Mouse (Mus musculus) lung, embryonic 15.5 days (tissue): ENCODE measurements around the gene Fshr. TPM values are rescaled to one million over a fixed set of nuclear protein-coding genes. Genes with fewer than 3 reads are reported as not detected.

ENCODE experiments used
- ATAC-seq: fragments of 200-750 bp; cut with Nextera tagmentation; 2 replicates; pipeline ENCODE4 v1.8.0; 2017; ENCODE audit warnings: moderate number of reproducible peaks, borderline replicate concordance; ENCODE audit not compliant: low FRiP score, low TSS enrichment; ENCODE audit errors: extremely low read depth
- H3K27ac ChIP-seq: fragments of 300-500 bp; sonication (generic); 2 replicates; pipeline ENCODE4 v1.5.1; 2015; ENCODE audit warnings: moderate library complexity, mild to moderate bottlenecking, inconsistent platforms
- H3K27me3 ChIP-seq: fragments of 300-500 bp; sonication (generic); 2 replicates; pipeline ENCODE4 v1.6.1; 2015; ENCODE audit warnings: inconsistent platforms
- H3K36me3 ChIP-seq: fragments of 300-500 bp; sonication (generic); 2 replicates; pipeline ENCODE4 v1.6.1; 2015; ENCODE audit warnings: inconsistent platforms
- H3K4me1 ChIP-seq: fragments of 300-500 bp; sonication (generic); 2 replicates; pipeline ENCODE4 v1.6.1; 2015; ENCODE audit warnings: inconsistent platforms
- H3K4me2 ChIP-seq: fragments of 300-500 bp; sonication (generic); 2 replicates; pipeline ENCODE4 v1.6.1; 2015; ENCODE audit warnings: inconsistent platforms, mild to moderate bottlenecking, moderate library complexity
- H3K4me3 ChIP-seq: fragments of 300-500 bp; sonication (generic); 2 replicates; pipeline ENCODE4 v1.5.1; 2015; ENCODE audit warnings: mild to moderate bottlenecking, inconsistent platforms
- H3K9ac ChIP-seq: fragments of 300-500 bp; sonication (generic); 2 replicates; pipeline ENCODE4 v1.6.1; 2015; ENCODE audit warnings: inconsistent platforms
- H3K9me3 ChIP-seq: fragments of 300-500 bp; sonication (generic); 2 replicates; pipeline ENCODE4 v1.6.1; 2016; ENCODE audit warnings: inconsistent platforms
- WGBS: fragments of 180-500 bp; shearing (Covaris S2); methylation state at CpG from one replicate; pipeline ENCODE4 v1.1.7; 2015; 5-methylcytosine and 5-hydroxymethylcytosine counted together
- polyA plus RNA-seq: library from polyadenylated mRNA; unstranded; fragments of >200 nt; fragmentation: Nextera tagmentation; extraction: Ambion mirVana; gene quantifications from 2 replicates; pipeline ENCODE4 v1.2.1, GENCODE M21; 2015

Fshr gene
- polyA plus RNA-seq, 1 experiment from 2014 or later: not detected

- Histone ChIP-seq H3K9me3 (no peaks in the 10 kb centered on the region), H3K27ac (no peak overlapping the region), H3K4me2 (no peak overlapping the region), H3K27me3 (no peaks in the 10 kb centered on the region), H3K4me1 (no peaks in the 10 kb centered on the region), H3K9ac (no peak overlapping the region), H3K36me3 (no peaks in the 10 kb centered on the region), H3K4me3 (no peak overlapping the region)
- ATAC-seq: no peak
- 74% methylated on average over 5 of the region's 5 CpGs for WGBS
These were observed 110.6 kb downstream of the Fshr start for GRCm38 (mm10) chr17:89089692-89090475.

DNA sequence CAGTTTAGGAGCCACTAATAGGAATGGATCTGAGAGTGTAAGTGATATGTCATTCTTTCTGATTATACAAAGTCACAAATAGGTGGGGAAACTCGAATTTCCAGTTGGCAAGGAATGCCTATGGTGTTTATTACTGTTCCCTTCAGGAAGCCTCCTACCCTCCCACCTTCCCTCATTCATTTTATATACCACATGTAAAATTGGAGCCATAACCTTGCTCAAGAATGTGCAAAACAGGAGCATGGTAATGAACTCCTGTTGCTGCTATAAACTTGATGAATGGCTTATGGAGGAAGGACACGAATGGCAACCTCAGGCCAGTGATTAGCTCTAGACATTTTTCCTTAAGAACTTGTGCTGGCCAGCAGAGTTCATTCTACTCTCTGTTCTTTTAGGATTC lies 117.6 kb downstream of the Fshr start:
- 29% methylated on average over 2 of the region's 2 CpGs for WGBS
- Histone ChIP-seq H3K4me3 (no peak overlapping the region), H3K4me2 (no peak overlapping the region), H3K9ac (no peak overlapping the region), H3K27ac (no peak overlapping the region), H3K27me3 (no peaks in the 10 kb centered on the region), H3K9me3 (no peaks in the 10 kb centered on the region), H3K36me3 (no peaks in the 10 kb centered on the region), H3K4me1 (no peaks in the 10 kb centered on the region)
- ATAC-seq: no peak

DNA sequence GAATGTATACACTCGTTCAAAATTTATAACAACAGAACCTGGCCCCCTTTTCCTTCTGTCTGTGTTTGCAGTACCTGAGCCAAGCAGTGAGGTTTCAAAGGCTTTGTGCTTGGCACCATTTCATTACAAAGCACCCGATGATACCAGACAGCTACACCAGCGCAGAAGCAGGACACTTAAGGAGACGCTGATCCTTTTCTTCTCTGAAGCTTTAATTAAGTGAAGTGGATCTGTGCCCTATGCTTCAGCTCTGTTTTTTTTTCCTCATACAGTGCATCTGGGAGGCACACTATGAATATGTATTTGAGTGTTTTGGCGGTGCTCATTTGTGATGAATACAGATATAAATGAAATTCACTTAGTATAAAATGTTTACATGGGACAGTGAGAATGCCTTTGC lies 120.8 kb downstream of the Fshr start:
- ATAC-seq: no peak
- Histone ChIP-seq H3K36me3 (no peaks in the 10 kb centered on the region), H3K4me1 (no peaks in the 10 kb centered on the region), H3K9me3 (no peaks in the 10 kb centered on the region), H3K27me3 (no peaks in the 10 kb centered on the region), H3K27ac (no peak overlapping the region), H3K4me3 (no peak overlapping the region), H3K9ac (no peak overlapping the region), H3K4me2 (no peak overlapping the region)
- 77% methylated on average over 5 of the region's 5 CpGs for WGBS

- no peak for ATAC-seq
- 55% methylated on average over 3 of the region's 3 CpGs for WGBS
- Histone ChIP-seq H3K4me3 (no peak overlapping the region), H3K27me3 (no peaks in the 10 kb centered on the region), H3K36me3 (no peaks in the 10 kb centered on the region), H3K4me1 (no peaks in the 10 kb centered on the region), H3K9ac (no peak overlapping the region), H3K4me2 (no peak overlapping the region), H3K9me3 (no peaks in the 10 kb centered on the region), H3K27ac (no peak overlapping the region)
These were observed 136.0 kb downstream of the Fshr start for GRCm38 (mm10) chr17:89064327-89065095.

- 72% methylated on average over 8 of the region's 8 CpGs for WGBS
- no peaks in the 10 kb centered on the region for H3K27me3 ChIP-seq
- H3K36me3 ChIP-seq: no peaks in the 10 kb centered on the region
- H3K4me3 ChIP-seq: no peak overlapping the region
- no peaks in the 10 kb centered on the region for H3K9me3 ChIP-seq
- H3K27ac ChIP-seq: no peak overlapping the region
- no peak for ATAC-seq
- H3K9ac ChIP-seq: no peak overlapping the region
- no peaks in the 10 kb centered on the region for H3K4me1 ChIP-seq
- no peak overlapping the region for H3K4me2 ChIP-seq
These were observed 138.0 kb downstream of the Fshr start for GRCm38 (mm10) chr17:89062348-89062949.

DNA sequence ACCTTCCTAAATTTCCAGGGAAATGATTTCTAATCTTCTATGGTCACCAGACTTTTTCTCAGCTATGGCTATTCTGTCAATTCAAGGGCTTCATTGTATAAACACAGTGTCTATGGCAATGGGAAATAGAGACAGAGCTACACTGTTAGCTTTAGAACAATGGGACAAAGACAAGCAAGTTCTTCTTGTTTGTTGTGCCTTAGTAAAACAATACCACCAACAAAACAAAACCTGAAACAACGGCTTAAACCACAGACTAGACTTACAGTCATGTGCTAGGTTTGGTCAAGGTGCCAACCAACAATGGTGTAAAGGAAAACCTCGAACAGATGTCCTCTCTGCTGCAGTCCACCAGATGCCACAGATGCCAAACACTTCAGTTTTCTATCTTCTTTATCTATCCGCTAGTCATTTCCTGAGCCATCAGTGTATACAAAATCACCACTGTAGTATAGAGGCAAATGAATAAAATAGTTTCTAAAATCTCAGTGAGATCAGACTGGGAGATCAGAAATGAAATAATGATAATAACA lies 149.4 kb downstream of the Fshr start:
- H3K4me3 ChIP-seq: no peak overlapping the region

DNA sequence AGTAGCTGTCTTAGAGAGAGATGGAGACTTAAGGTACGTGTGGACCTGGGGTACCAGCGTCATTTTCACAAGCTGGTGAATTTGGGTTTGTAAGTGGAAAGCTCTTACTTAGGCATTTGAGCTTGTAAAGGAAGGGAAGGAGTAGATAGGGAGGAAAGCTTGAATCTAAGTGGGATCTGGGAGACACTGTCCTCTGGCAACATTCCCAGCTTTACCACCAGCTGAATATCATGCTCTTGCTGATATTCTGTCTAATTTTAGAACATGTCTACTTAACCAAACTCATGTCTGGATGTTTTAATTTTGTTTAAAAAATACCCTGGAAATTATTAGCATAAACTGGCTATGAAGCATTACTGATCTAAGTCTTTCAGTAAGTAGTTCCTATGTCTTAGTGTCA lies 151.4 kb downstream of the Fshr start:
- Histone ChIP-seq H3K9me3 (no peaks in the 10 kb centered on the region), H3K4me2 (no peak overlapping the region), H3K27ac (no peak overlapping the region), H3K27me3 (no peaks in the 10 kb centered on the region), H3K9ac (no peak overlapping the region), H3K36me3 (no peaks in the 10 kb centered on the region), H3K4me3 (no peak overlapping the region), H3K4me1 (no peaks in the 10 kb centered on the region)
- no peak for ATAC-seq
- WGBS: 80% methylated on average over 2 of the region's 2 CpGs

More for the DNA sequence above, 149.4 kb downstream of the Fshr start:
- no peak overlapping the region for H3K4me2 ChIP-seq
- H3K27me3 ChIP-seq: no peaks in the 10 kb centered on the region
- H3K4me1 ChIP-seq: no peaks in the 10 kb centered on the region
- H3K9ac ChIP-seq: no peak overlapping the region
- H3K9me3 ChIP-seq: no peaks in the 10 kb centered on the region
- 73% methylated on average over 3 of the region's 3 CpGs for WGBS
- no peaks in the 10 kb centered on the region for H3K36me3 ChIP-seq
- H3K27ac ChIP-seq: no peak overlapping the region
- no peak for ATAC-seq

DNA sequence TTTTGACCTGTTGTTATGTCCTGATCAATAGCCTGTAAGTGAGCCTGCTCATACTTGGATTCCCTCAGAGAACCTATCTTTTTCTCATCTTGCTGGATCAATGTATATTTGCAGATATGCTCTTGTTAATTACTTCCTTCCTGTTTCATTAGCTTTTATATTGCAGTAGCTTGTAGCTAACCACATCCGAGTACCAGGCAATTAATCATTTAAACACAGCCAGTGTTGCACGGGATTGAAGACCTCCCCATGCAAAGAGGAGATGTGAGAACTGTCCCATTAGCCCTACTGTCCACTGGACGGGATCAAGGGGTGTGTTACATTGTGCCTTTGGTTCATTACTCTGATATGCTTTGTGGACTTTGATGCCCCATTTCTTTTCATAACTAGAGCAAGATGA lies 154.5 kb downstream of the Fshr start:
- 41% methylated on average over 3 of the region's 3 CpGs for WGBS
- Histone ChIP-seq H3K36me3 (no peaks in the 10 kb centered on the region), H3K4me1 (no peaks in the 10 kb centered on the region), H3K4me2 (no peak overlapping the region), H3K9me3 (no peaks in the 10 kb centered on the region), H3K9ac (no peak overlapping the region), H3K27me3 (no peaks in the 10 kb centered on the region), H3K27ac (no peak overlapping the region), H3K4me3 (no peak overlapping the region)
- ATAC-seq: no peak

GRCm38 (mm10) chr17:89036723-89037122 lies 163.8 kb downstream of the Fshr start:
- H3K9ac ChIP-seq: no peak overlapping the region
- no peak overlapping the region for H3K4me3 ChIP-seq
- H3K27me3 ChIP-seq: no peaks in the 10 kb centered on the region
- 79% methylated on average over 5 of the region's 5 CpGs for WGBS
- no peak overlapping the region for H3K4me2 ChIP-seq
- no peaks in the 10 kb centered on the region for H3K36me3 ChIP-seq
- no peak for ATAC-seq
- no peaks in the 10 kb centered on the region for H3K9me3 ChIP-seq
- no peak overlapping the region for H3K27ac ChIP-seq
- H3K4me1 ChIP-seq: no peaks in the 10 kb centered on the region

DNA sequence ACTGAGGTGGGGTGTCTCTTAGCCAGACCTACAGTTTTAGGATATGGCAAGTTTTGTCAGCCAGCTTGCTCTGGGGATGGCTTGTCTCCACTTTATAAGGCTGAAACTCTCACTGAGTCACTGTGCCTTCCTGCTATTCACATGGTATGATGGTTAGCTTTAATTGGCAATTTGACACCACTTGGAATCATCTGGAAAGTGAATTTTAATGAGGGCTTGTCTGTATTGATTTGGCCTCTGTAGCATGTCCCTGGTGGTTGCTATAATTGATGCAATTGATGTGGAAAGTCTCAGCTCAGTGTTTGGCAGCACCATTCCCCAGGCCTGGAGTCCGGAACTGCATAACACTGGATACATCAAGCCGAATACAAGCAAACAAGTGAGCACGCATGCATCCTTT lies 164.4 kb downstream of the Fshr start:
- H3K4me1 ChIP-seq: no peaks in the 10 kb centered on the region
- H3K9ac ChIP-seq: no peak overlapping the region
- 90% methylated on average over 3 of the region's 3 CpGs for WGBS
- no peak overlapping the region for H3K4me2 ChIP-seq
- H3K27me3 ChIP-seq: no peaks in the 10 kb centered on the region
- no peak for ATAC-seq
- H3K36me3 ChIP-seq: no peaks in the 10 kb centered on the region
- H3K4me3 ChIP-seq: no peak overlapping the region
- H3K27ac ChIP-seq: no peak overlapping the region
- no peaks in the 10 kb centered on the region for H3K9me3 ChIP-seq

DNA sequence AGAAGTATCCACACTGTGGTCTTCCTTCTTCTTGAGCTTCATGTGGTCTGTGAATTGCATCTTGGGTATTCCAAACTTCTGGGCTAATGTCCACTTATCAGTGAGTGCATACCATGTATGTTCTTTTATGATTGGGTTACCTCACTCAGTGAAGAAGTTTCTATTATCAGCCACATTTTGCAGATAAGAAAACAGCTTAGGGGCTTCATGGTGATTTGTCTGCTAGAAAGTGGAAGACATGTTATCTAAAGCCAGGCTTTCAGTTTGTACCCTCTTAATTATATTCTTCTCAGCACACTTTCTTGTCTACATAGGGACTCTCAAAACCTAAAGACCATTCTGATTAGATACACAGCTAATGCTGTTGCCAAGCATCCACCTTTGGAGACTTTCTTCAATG lies 165.8 kb downstream of the Fshr start:
- no peak overlapping the region for H3K4me2 ChIP-seq
- H3K4me1 ChIP-seq: no peaks in the 10 kb centered on the region
- H3K27me3 ChIP-seq: no peaks in the 10 kb centered on the region
- H3K9me3 ChIP-seq: no peaks in the 10 kb centered on the region
- no peak overlapping the region for H3K4me3 ChIP-seq
- ATAC-seq: no peak
- no peak overlapping the region for H3K27ac ChIP-seq
- no peak overlapping the region for H3K9ac ChIP-seq
- no peaks in the 10 kb centered on the region for H3K36me3 ChIP-seq

DNA sequence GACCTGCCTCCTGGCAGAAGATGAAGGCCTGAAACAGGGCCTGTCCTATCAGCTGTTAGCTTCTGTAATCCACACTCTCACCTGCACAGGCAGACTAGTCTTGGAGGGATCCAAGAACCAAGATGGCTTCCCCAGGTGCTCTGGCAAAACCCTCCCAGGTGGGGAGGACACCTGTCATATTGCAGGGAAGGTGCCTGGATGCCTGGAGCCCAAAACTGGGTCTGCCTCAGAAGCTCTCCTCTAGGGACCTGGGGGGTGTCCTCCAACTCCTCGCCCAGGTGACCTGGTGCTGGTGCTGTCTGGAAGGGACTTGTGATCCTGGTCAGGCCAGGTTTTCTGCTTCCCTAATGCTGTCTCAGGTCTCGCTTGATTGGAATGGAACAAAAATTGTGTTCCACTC lies 167.5 kb downstream of the Fshr start:
- no peak overlapping the region for H3K4me2 ChIP-seq
- no peaks in the 10 kb centered on the region for H3K9me3 ChIP-seq
- no peaks in the 10 kb centered on the region for H3K4me1 ChIP-seq
- H3K27ac ChIP-seq: no peak overlapping the region
- H3K27me3 ChIP-seq: no peaks in the 10 kb centered on the region
- H3K36me3 ChIP-seq: no peaks in the 10 kb centered on the region
- no peak overlapping the region for H3K9ac ChIP-seq
- ATAC-seq: no peak
- WGBS: 92% methylated on average over 2 of the region's 2 CpGs
- no peak overlapping the region for H3K4me3 ChIP-seq
